Comparison of ENCODE assay signal across 8 mouse cellular contexts in genomic region chr11:60114296-60115023, GRCm38 (mm10). TPM values are rescaled to one million over a fixed set of nuclear protein-coding genes. Genes with fewer than 3 reads are reported as not detected.
A peak's percentile ranks its signal among the peaks of the same experiment; 100 is the strongest.
DNase-seq lines count a peak whose midpoint lies in the region; ATAC-seq and TF ChIP-seq lines count a peak whose summit lies in the region.

No protein-coding gene starts in this region.

- TF ChIP-seq CTCF in gastrocnemius, adult 2 months (IDR thresholded peaks at IDR 0.05), result no peak
- no peak for TF ChIP-seq CTCF in stomach, postnatal 0 days (IDR thresholded peaks at IDR 0.05; ENCODE audit: low read depth)

- 4% methylated on average over 21 of the region's 21 CpGs for WGBS in intestine, embryonic 15.5 days
- WGBS in liver, embryonic 15.5 days (ENCODE audit: insufficient replicate concordance), result 2% methylated on average over 21 of the region's 21 CpGs
- 5% methylated on average over 20 of the region's 21 CpGs for WGBS in stomach, postnatal 0 days

- peak; percentile 22 for ATAC-seq in intestine, embryonic 15.5 days
- peak; percentile 7 for ATAC-seq in liver, embryonic 15.5 days (ENCODE audit: insufficient read depth)
- ATAC-seq in stomach, postnatal 0 days (ENCODE audit: low FRiP score, low TSS enrichment), result peak; percentile 74

- H3K27me3 ChIP-seq in intestine, embryonic 15.5 days (replicated peaks), result no peaks in the 10 kb centered on the region
- no peaks in the 10 kb centered on the region for H3K27me3 ChIP-seq in liver, embryonic 15.5 days
- H3K27me3 ChIP-seq in stomach, postnatal 0 days (ENCODE audit: control insufficient read depth, insufficient read depth, low read length), result no peaks in the 10 kb centered on the region

- H3K9ac ChIP-seq in intestine, embryonic 15.5 days, result peak overlapping the region; percentile 40
- peak overlapping the region; percentile 71 for H3K9ac ChIP-seq in liver, embryonic 15.5 days
- H3K9ac ChIP-seq in stomach, postnatal 0 days (ENCODE audit: low read length), result peak overlapping the region; percentile 64

- peaks cover 59% of the 10 kb centered on the region for H3K4me1 ChIP-seq in intestine, embryonic 15.5 days (replicated peaks)
- H3K4me1 ChIP-seq in liver, embryonic 15.5 days (replicated peaks), result peaks cover 74% of the 10 kb centered on the region
- peaks cover 31% of the 10 kb centered on the region for H3K4me1 ChIP-seq in stomach, postnatal 0 days (replicated peaks; ENCODE audit: control insufficient read depth, insufficient read depth)

- H3K36me3 ChIP-seq in intestine, embryonic 15.5 days, result no peaks in the 10 kb centered on the region
- H3K36me3 ChIP-seq in liver, embryonic 15.5 days (replicated peaks), result no peaks in the 10 kb centered on the region
- H3K36me3 ChIP-seq in stomach, postnatal 0 days (ENCODE audit: control insufficient read depth, insufficient read depth, low read length), result no peaks in the 10 kb centered on the region

- no peaks in the 10 kb centered on the region for H3K9me3 ChIP-seq in intestine, embryonic 15.5 days
- H3K9me3 ChIP-seq in liver, embryonic 15.5 days (replicated peaks), result no peaks in the 10 kb centered on the region
- no peaks in the 10 kb centered on the region for H3K9me3 ChIP-seq in stomach, postnatal 0 days (ENCODE audit: control insufficient read depth, low read length)

- no peak for TF ChIP-seq EP300 in stomach, postnatal 0 days (optimal IDR thresholded peaks at IDR 0.05)

- DNase-seq in gastrocnemius, adult 2 months, result peak; percentile 41
- no peak for DNase-seq in gastrocnemius, adult 18-20 months (ENCODE audit: low spot score)
- DNase-seq in c-Kit-positive CD71-positive TER-119-positive erythroid progenitor cells, embryonic 14.5 days (ENCODE audit: low spot score), result peak; percentile 50
- DNase-seq in frontal cortex, postnatal 36 days (ENCODE audit: low spot score in 2 of 2), result peak; percentile 20 to 26
- DNase-seq in natural killer cell, adult 2 months (ENCODE audit: low spot score in 2 of 2), result peak; percentile 46 to 48
- peak; percentile 84 for DNase-seq in stomach, postnatal 0 days (ENCODE audit: low spot score)

- H3K4me3 ChIP-seq in gastrocnemius, adult 2 months, result peak overlapping the region; percentile 67
- H3K4me3 ChIP-seq in intestine, embryonic 15.5 days (replicated peaks), result peak overlapping the region; percentile 43
- peak overlapping the region; percentile 69 for H3K4me3 ChIP-seq in liver, embryonic 15.5 days (replicated peaks)
- peak overlapping the region; percentile 44 for H3K4me3 ChIP-seq in stomach, postnatal 0 days (ENCODE audit: low read depth, low read length)

- peak overlapping the region; percentile 91 for H3K27ac ChIP-seq in gastrocnemius, adult 2 months
- H3K27ac ChIP-seq in intestine, embryonic 15.5 days, result peak overlapping the region; percentile 89
- peak overlapping the region; percentile 90 for H3K27ac ChIP-seq in liver, embryonic 15.5 days (replicated peaks)
- peak overlapping the region; percentile 89 for H3K27ac ChIP-seq in stomach, postnatal 0 days (replicated peaks)

- intact Hi-C loops in gastrocnemius, adult 2 months (cut with DNase I), result no loop called here

- H3K4me2 ChIP-seq in intestine, embryonic 15.5 days (replicated peaks), result peak overlapping the region; percentile 76
- peak overlapping the region; percentile 93 for H3K4me2 ChIP-seq in liver, embryonic 15.5 days
- H3K4me2 ChIP-seq in stomach, postnatal 0 days (replicated peaks; ENCODE audit: low read depth), result peak overlapping the region; percentile 62

RNA-seq across cellular contexts. Expression of gene Rai1, which starts 9.6 kb away (rescaled TPM):
- 10 to 100 TPM; 23.8 to 27.3 TPM for total RNA-seq in gastrocnemius, adult 2 months (2021)
- 10 to 100 TPM; 16.6 to 17.3 TPM for total RNA-seq in gastrocnemius, adult 18-20 months (2021)
- polyA plus RNA-seq in intestine, embryonic 15.5 days (2015; fragmentation: Nextera tagmentation; extraction: Ambion mirVana), result 18.2 and 18.5 TPM in 2 replicates
- polyA plus RNA-seq in liver, embryonic 15.5 days (2015; fragmentation: Nextera tagmentation; extraction: Ambion mirVana), result 3.8 and 4.6 TPM in 2 replicates
- polyA plus RNA-seq in stomach, postnatal 0 days (2015; fragmentation: Nextera tagmentation; extraction: Ambion mirVana), result 10.6 and 10.7 TPM in 2 replicates

Comparison
In these comparisons a context has a peak if more than half of its experiments do, and no peak if none do; other contexts are left out.
1. ATAC-seq: peak in every context shown above with its lines; median percentile 74 in stomach, postnatal 0 days; 22 in intestine, embryonic 15.5 days; 7 in liver, embryonic 15.5 days.